Mouse (Mus musculus) ES-Bruce4 (cell line): ENCODE measurements around the gene Smpd3.

Experiments used
- CTCF ChIP-seq: IDR thresholded peaks from one replicate; pipeline ENCODE4 v1.8.1; 2011; ENCODE audit warnings: low read depth, low read length
- EP300 ChIP-seq: IDR thresholded peaks from 2 replicates; pipeline ENCODE4 v1.6.1; 2011; ENCODE audit warnings: low read depth, low read length; ENCODE audit not compliant: insufficient read depth
- POLR2A ChIP-seq: IDR thresholded peaks from one replicate; pipeline ENCODE4 v1.8.1; 2011; ENCODE audit warnings: low read length; ENCODE audit not compliant: insufficient read depth

DNA sequence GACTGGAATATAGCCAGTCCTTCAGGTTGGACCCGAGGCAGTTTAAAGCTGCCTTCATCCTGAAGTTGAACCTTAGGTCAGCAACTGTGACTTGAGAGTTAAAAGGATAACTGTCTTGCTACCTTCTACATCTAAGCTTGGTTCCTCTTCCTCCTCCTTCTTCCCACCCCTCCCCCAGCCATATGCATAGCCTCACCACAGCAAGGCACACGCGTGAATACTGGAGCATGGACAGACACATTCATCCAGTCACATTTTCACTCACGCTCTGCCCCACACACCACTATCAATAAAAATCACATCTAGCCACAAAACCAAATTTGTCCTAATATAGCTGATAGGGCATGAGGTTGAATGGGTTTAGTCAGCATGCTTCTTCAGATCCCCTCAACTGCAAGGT, 1.8 kb downstream of the Smpd3 start:
- TF ChIP-seq POLR2A = no peak
- no peak for TF ChIP-seq CTCF
- TF ChIP-seq EP300 = no peak
